Mouse (Mus musculus) kidney, postnatal 10 days (tissue): ENCODE results near the gene Nek9.

ENCODE experiments used
- DNase-seq: peaks from one replicate; pipeline ENCODE4 v3.0.0; 2021; ENCODE audit warnings: mixed read lengths

Nek9 gene

DNA sequence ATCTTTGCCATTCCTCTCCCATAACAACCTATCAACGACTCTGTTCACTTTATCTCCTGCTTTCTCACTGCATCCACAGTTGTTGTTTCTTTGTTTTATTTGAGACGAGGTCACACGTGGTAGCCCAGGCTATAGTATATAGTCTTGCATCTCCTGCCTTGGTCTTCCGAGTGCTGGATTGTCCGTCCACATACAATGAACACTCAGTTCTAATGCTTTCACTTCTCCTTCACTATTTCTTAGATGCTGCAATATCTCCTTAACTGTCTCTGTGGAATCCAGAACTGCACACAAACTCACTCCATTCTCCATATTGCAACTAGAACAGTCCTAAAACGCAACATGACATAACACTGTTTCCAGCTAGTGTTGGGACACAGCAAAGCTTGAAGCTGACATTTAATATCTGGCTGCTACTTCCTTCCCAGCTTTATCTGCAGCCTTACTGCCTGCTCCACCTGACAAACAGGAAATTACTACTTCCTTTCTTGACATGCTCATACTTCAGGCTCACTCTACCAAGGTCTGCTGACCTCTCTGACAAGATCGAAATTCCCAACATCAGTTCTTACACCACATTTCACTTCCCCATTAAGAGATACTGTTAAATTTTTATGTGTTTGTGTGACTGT, 82.0 kb downstream of the Nek9 start:
- DNase-seq = no peak

- no peak for DNase-seq
Measured at GRCm38 (mm10) chr12:85256074-85256751, 82.9 kb downstream of the Nek9 start.

DNA sequence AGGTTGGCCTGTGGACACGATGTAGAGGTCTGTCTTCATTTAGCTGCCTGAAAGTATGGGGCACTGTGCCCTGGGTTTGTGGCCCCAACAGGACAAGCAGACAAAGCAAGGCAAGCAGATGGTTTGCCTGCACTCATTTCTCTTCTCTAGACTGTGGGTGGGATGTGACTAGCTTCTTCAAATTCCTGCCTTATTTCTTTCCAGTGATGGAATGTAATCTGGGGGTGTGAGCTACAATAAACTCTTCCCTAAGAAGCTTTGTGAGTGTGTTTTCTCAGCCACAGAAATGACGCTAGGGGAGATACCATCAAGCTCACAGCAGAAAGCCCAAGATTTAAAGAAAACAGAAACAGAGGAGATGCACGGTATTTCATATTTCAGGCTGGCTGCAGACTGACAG, 87.1 kb downstream of the Nek9 start:
- DNase-seq = no peak
